Comparison of ENCODE assay signal across 10 mouse cellular contexts in genomic region chr4:119072363-119072940, GRCm38 (mm10). TPM values are rescaled to one million over a fixed set of nuclear protein-coding genes. Genes with fewer than 3 reads are reported as not detected.
A peak's percentile ranks its signal among the peaks of the same experiment; 100 is the strongest.
DNase-seq lines count a peak whose midpoint lies in the region; ATAC-seq and TF ChIP-seq lines count a peak whose summit lies in the region.
"Had no signal": no experiment of that assay in that cellular context is flagged by ENCODE, and none has a peak within 500 bp of the region (broad histone marks: within the 10 kb centered on the region; RNA-seq: fewer than 3 reads in every experiment).

No protein-coding gene starts in this region.

- peak overlapping the region; percentile 67; the same call in 1 of the 2 replicates for H3K27ac ChIP-seq in kidney, embryonic 15.5 days
- H3K27ac ChIP-seq in kidney, adult 2 months (ENCODE audit: insufficient read depth, low read depth, low read length): no peak overlapping the region
- 0 out of 2 replicates have a peak overlapping the region, but pooled peaks have one; percentile 1 for H3K27ac ChIP-seq in embryonic facial prominence, embryonic 11.5 days (replicated peaks; ENCODE audit: low read depth, low read length)
- H3K27ac ChIP-seq in hindbrain, embryonic 14.5 days: no peak overlapping the region
- H3K27ac ChIP-seq in midbrain, embryonic 15.5 days: no peak overlapping the region
- H3K27ac ChIP-seq: liver, embryonic 13.5 days had no signal

- peaks cover 36% of the 10 kb centered on the region for H3K27me3 ChIP-seq in kidney, embryonic 15.5 days
- no peaks in the 10 kb centered on the region for H3K27me3 ChIP-seq in kidney, adult 2 months (replicated peaks; ENCODE audit: control insufficient read depth, insufficient read depth, low read length)
- H3K27me3 ChIP-seq in embryonic facial prominence, embryonic 11.5 days (ENCODE audit: control insufficient read depth, insufficient read depth, low read length): peaks cover 4% of the 10 kb centered on the region
- peaks cover 26% of the 10 kb centered on the region for H3K27me3 ChIP-seq in hindbrain, embryonic 14.5 days (ENCODE audit: control insufficient read depth, insufficient read depth, low read length)
- H3K27me3 ChIP-seq in midbrain, embryonic 15.5 days (replicated peaks): peaks cover 18% of the 10 kb centered on the region

- no peaks in the 10 kb centered on the region for H3K36me3 ChIP-seq in kidney, embryonic 15.5 days
- no peaks in the 10 kb centered on the region for H3K36me3 ChIP-seq in kidney, adult 2 months (ENCODE audit: control insufficient read depth, insufficient read depth, low read length)
- no peaks in the 10 kb centered on the region for H3K36me3 ChIP-seq in embryonic facial prominence, embryonic 11.5 days (replicated peaks; ENCODE audit: control insufficient read depth, insufficient read depth, low read depth, low read length)
- no peaks in the 10 kb centered on the region for H3K36me3 ChIP-seq in hindbrain, embryonic 14.5 days (replicated peaks; ENCODE audit: control insufficient read depth, insufficient read depth)
- no peaks in the 10 kb centered on the region for H3K36me3 ChIP-seq in midbrain, embryonic 15.5 days (replicated peaks)
- H3K36me3 ChIP-seq: G1E; liver, embryonic 13.5 days had no signal

- intact Hi-C loops in gastrocnemius, postnatal 14 days (cut with DNase I; ENCODE audit: low total_unique reads): no loop called here

- DNase-seq in kidney, adult 2 months: no peak
- peak; percentile 13 for DNase-seq in embryonic facial prominence, embryonic 11.5 days (ENCODE audit: low spot score)
- no peak for DNase-seq in hindbrain, embryonic 14.5 days (ENCODE audit: low spot score)
- no peak for DNase-seq in urinary bladder, adult 2 months (ENCODE audit: low spot score)
- no peak for DNase-seq in gastrocnemius, postnatal 14 days
- DNase-seq: liver, embryonic 13.5 days had no signal

- H3K9me3 ChIP-seq in kidney, embryonic 15.5 days (replicated peaks): no peaks in the 10 kb centered on the region
- H3K9me3 ChIP-seq in embryonic facial prominence, embryonic 11.5 days (replicated peaks; ENCODE audit: control insufficient read depth, low read length): no peaks in the 10 kb centered on the region
- H3K9me3 ChIP-seq in hindbrain, embryonic 14.5 days (ENCODE audit: control insufficient read depth, low read length): no peaks in the 10 kb centered on the region
- no peaks in the 10 kb centered on the region for H3K9me3 ChIP-seq in midbrain, embryonic 15.5 days
- H3K9me3 ChIP-seq: G1E; liver, embryonic 13.5 days had no signal

- peak overlapping the region; percentile 53 for H3K4me2 ChIP-seq in kidney, embryonic 15.5 days
- peak overlapping the region; percentile 59 for H3K4me2 ChIP-seq in embryonic facial prominence, embryonic 11.5 days (ENCODE audit: low read depth, low read length)
- peak overlapping the region; percentile 44 for H3K4me2 ChIP-seq in hindbrain, embryonic 14.5 days (replicated peaks)
- peak overlapping the region; percentile 43 for H3K4me2 ChIP-seq in midbrain, embryonic 15.5 days
- H3K4me2 ChIP-seq: liver, embryonic 13.5 days had no signal

- no peak for TF ChIP-seq CTCF in kidney, adult 2 months (conservative IDR thresholded peaks at IDR 0.05; ENCODE audit: insufficient read depth, insufficient read length, low read depth, low read length)

- H3K4me3 ChIP-seq in kidney, embryonic 15.5 days (replicated peaks): peak overlapping the region; percentile 28
- no peak overlapping the region for H3K4me3 ChIP-seq in kidney, adult 2 months (ENCODE audit: insufficient read depth, low read depth, low read length)
- H3K4me3 ChIP-seq in embryonic facial prominence, embryonic 11.5 days (ENCODE audit: low read depth, low read length): peak overlapping the region; percentile 16; the same call in 1 of the 2 replicates
- peak overlapping the region; percentile 18; the same call in 1 of the 2 replicates for H3K4me3 ChIP-seq in hindbrain, embryonic 14.5 days (replicated peaks; ENCODE audit: low read length)
- peak overlapping the region; percentile 8; the same call in 1 of the 2 replicates for H3K4me3 ChIP-seq in midbrain, embryonic 15.5 days
- H3K4me3 ChIP-seq: liver, embryonic 13.5 days had no signal

- no peak for TF ChIP-seq POLR2A in kidney, adult 2 months (IDR thresholded peaks at IDR 0.05; ENCODE audit: low read depth, low read length)

- peaks cover 35% of the 10 kb centered on the region for H3K4me1 ChIP-seq in kidney, embryonic 15.5 days
- H3K4me1 ChIP-seq in kidney, adult 2 months (ENCODE audit: control insufficient read depth, insufficient read depth, low read length): no peaks in the 10 kb centered on the region
- H3K4me1 ChIP-seq in embryonic facial prominence, embryonic 11.5 days (ENCODE audit: control insufficient read depth, insufficient read depth, low read length): no peaks in the 10 kb centered on the region; the same call in 1 of the 2 replicates
- H3K4me1 ChIP-seq in hindbrain, embryonic 14.5 days (replicated peaks; ENCODE audit: control insufficient read depth, insufficient read depth, low read length): peaks cover 12% of the 10 kb centered on the region
- peaks cover 23% of the 10 kb centered on the region for H3K4me1 ChIP-seq in midbrain, embryonic 15.5 days

- 32% methylated on average over 19 of the region's 19 CpGs for WGBS in kidney, embryonic 15.5 days
- 69% methylated on average over 19 of the region's 19 CpGs for WGBS in kidney, adult 2 months
- 12% methylated on average over 19 of the region's 19 CpGs for WGBS in embryonic facial prominence, embryonic 11.5 days
- WGBS in hindbrain, embryonic 14.5 days: 13% methylated on average over 19 of the region's 19 CpGs
- 20% methylated on average over 19 of the region's 19 CpGs for WGBS in midbrain, embryonic 15.5 days

- no peak overlapping the region for H3K9ac ChIP-seq in kidney, embryonic 15.5 days
- H3K9ac ChIP-seq in embryonic facial prominence, embryonic 11.5 days (replicated peaks; ENCODE audit: low read length): peak overlapping the region; percentile 46
- H3K9ac ChIP-seq in hindbrain, embryonic 14.5 days: no peak overlapping the region
- H3K9ac ChIP-seq in midbrain, embryonic 15.5 days: no peak overlapping the region

- ATAC-seq in kidney, embryonic 15.5 days (replicated peaks; ENCODE audit: low FRiP score): no peak; the same call in 1 of the 2 replicates
- ATAC-seq in embryonic facial prominence, embryonic 11.5 days (replicated peaks; ENCODE audit: insufficient number of reproducible peaks, low FRiP score, low TSS enrichment, low read depth): no peak
- ATAC-seq in hindbrain, embryonic 14.5 days (ENCODE audit: low FRiP score): no peak
- peak; percentile 19; the same call in 1 of the 2 replicates for ATAC-seq in midbrain, embryonic 15.5 days (replicated peaks)
- no peak for ATAC-seq in inflammation-experienced regulatory T-cells, adult 6 months

RNA-seq across cellular contexts. Expression of gene Slc2a1, which starts 36.1 kb away (rescaled TPM):
- polyA plus RNA-seq in kidney, embryonic 15.5 days (2015; fragmentation: Nextera tagmentation; extraction: Ambion mirVana): 78.5 and 91.6 TPM in 2 replicates
- 78.4 and 89.6 TPM in 2 replicates for polyA plus RNA-seq in kidney, adult 2 months (2012; rRNA removed)
- 111 and 140 TPM in 2 replicates for polyA plus RNA-seq in embryonic facial prominence, embryonic 11.5 days (2014; fragmentation: Nextera tagmentation; extraction: Ambion mirVana)
- polyA plus RNA-seq in hindbrain, embryonic 14.5 days (2014; fragmentation: Nextera tagmentation; extraction: Ambion mirVana): 86.5 and 92.1 TPM in 2 replicates
- polyA plus RNA-seq in midbrain, embryonic 15.5 days (2015; fragmentation: Nextera tagmentation; extraction: Ambion mirVana): 96.1 and 97.6 TPM in 2 replicates
- polyA plus RNA-seq in urinary bladder, adult 2 months (2012; rRNA removed): 36.2 and 38.7 TPM in 2 replicates
- 10 to 100 TPM; 29.4 to 37.6 (median 36.4) TPM for polyA plus RNA-seq in inflammation-experienced regulatory T-cells, adult 6 months (2017; shearing (Covaris generic))
- total RNA-seq in gastrocnemius, postnatal 14 days (2021): 1 to 10 TPM; 4.8 to 6.6 TPM

Comparison
In these comparisons a context has a peak if more than half of its experiments do, and no peak if none do; other contexts are left out.
1. H3K27ac ChIP-seq: peak in kidney, embryonic 15.5 days (single experiment) and embryonic facial prominence, embryonic 11.5 days (single experiment); none in kidney, adult 2 months (single experiment), hindbrain, embryonic 14.5 days (single experiment) and midbrain, embryonic 15.5 days (single experiment).
2. Peak in every context shown above with its lines, with median percentiles within 50 percentile points of each other: H3K4me2 ChIP-seq.